Mouse (Mus musculus) cortical plate, adult 2 months (tissue): ENCODE results near the gene Cdc42ep1. TPM values are rescaled to one million over a fixed set of nuclear protein-coding genes. Genes with fewer than 3 reads are reported as not detected.

Experiments
- H3K27ac ChIP-seq: fragments of 200-500 bp; 2 replicates; pipeline ENCODE4 v1.5.1; 2012; ENCODE audit warnings: low read length, control low read depth, inconsistent platforms; ENCODE audit not compliant: insufficient read depth
- H3K4me1 ChIP-seq: fragments of 200-500 bp; 2 replicates; pipeline ENCODE4 v1.6.1; 2011; ENCODE audit warnings: low read length; ENCODE audit not compliant: control insufficient read depth, insufficient read depth
- H3K4me3 ChIP-seq: fragments of 200-500 bp; 2 replicates; pipeline ENCODE4 v1.5.1; 2011; ENCODE audit warnings: mild to moderate bottlenecking, low read length, control low read depth; ENCODE audit not compliant: insufficient read depth
- CTCF ChIP-seq: fragments of 200-500 bp; IDR thresholded peaks from 2 replicates; pipeline ENCODE4 v1.5.1; 2011; ENCODE audit warnings: mild to moderate bottlenecking, control low read depth, low read length; ENCODE audit not compliant: insufficient read depth; ENCODE audit errors: extremely low read depth
- POLR2A ChIP-seq: fragments of 200-500 bp; IDR thresholded peaks from 2 replicates; pipeline ENCODE4 v1.6.1; 2011; ENCODE audit warnings: mild to moderate bottlenecking, low read length, control low read depth; ENCODE audit not compliant: insufficient read depth; ENCODE audit errors: extremely low read depth
- polyA plus RNA-seq: library from polyadenylated mRNA; depleted of rRNA; stranded (reverse); fragments of >200 nt; gene quantifications from 2 replicates; pipeline ENCODE4 v1.2.3, GENCODE M21; 2012; rRNA removed

The Cdc42ep1 gene
- polyA plus RNA-seq, 1 experiment: 28.1 TPM

DNA sequence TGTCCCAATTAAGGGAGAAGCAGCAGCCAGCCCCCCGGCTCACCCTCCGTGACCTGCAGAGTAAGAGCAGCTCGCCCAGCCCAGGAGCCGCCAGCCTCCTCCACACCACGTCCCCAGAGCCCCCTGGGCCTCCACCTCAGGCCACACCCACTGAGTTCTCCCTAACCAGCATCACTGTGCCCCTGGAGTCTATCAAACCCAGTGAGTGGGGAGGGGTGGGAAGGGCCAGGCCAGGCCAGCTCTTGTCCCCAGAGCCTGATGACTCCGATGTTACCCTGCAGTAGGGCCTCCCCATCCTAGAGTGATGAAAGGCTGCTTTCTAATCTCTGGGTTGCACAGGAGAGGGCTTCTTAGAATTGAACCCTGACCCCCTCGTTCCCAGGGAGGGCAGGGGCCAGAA, 50.0 kb downstream of the Cdc42ep1 start:
- no peak overlapping the region for H3K4me3 ChIP-seq
- H3K27ac ChIP-seq: no peak overlapping the region
- H3K4me1 ChIP-seq: no peaks in the 10 kb centered on the region
- no peak for TF ChIP-seq POLR2A
- TF ChIP-seq CTCF: no peak

- TF ChIP-seq POLR2A: no peak
- TF ChIP-seq CTCF: no peak
- Histone ChIP-seq H3K4me1 (no peaks in the 10 kb centered on the region), H3K4me3 (no peak overlapping the region), H3K27ac (no peak overlapping the region)
Observed at GRCm38 (mm10) chr15:78894726-78895125, 52.3 kb downstream of the Cdc42ep1 start.

DNA sequence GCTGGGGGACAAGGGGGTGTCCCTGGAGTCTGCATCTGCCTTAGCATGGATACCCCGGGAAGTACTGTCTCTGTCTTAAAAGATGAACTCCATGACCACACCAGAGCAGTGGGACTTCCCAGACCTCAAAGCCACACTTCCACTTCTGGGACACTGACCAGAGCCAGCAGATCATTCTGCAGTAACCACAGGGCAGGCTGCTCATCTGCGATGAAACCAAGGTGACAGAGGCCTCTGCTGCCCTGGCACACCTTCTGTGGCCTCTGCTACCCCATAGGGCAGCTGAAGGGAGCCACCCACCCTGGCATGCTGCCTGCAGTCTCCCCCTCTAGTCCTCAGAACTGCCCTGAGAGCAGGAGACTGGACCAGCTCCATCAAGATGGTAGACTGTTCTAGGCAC, 53.3 kb downstream of the Cdc42ep1 start:
- H3K4me1 ChIP-seq: no peaks in the 10 kb centered on the region
- H3K4me3 ChIP-seq: no peak overlapping the region
- H3K27ac ChIP-seq: no peak overlapping the region
- TF ChIP-seq POLR2A: no peak
- TF ChIP-seq CTCF: no peak

DNA sequence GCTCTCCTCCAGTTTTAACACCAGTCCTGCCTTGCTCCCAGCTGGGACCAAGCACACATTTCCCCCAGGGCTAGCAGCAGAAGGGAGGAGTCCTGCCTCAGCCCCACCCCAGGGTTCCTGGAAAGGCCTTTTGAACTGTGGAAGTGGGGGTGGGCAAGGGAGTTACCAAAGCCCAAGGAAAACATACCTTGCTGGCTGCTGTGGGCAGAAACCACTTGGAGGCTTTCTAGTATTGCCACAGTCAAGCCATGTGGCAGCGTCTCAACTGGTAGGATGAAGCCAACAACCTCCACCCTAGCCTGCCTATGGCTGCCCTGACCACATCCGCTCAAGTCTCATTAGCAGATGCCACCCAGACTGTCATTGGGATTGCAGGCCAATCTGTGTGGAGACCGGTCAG, 53.7 kb downstream of the Cdc42ep1 start:
- Histone ChIP-seq H3K27ac (no peak overlapping the region), H3K4me1 (no peaks in the 10 kb centered on the region), H3K4me3 (no peak overlapping the region)
- no peak for TF ChIP-seq CTCF
- no peak for TF ChIP-seq POLR2A

DNA sequence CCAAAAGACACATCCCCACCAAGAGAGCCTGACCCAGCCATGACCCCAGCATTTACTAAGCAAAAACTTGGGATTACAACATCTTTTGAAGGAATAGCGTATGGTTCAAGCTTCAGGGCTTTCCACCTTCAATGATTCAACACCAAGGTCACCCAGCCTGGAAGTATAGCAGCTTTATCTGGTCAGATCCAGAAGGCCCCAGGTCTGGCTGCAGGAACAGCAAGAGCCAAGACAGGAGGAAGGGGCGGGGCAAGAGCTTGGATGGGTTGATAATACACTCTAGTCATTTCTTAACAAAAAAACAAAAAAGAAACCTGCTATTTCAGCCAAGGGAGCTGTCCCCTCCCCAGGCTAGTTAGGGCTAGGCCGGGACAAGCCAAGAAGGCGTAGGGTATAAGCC, 55.1 kb downstream of the Cdc42ep1 start:
- Histone ChIP-seq H3K4me1 (no peaks in the 10 kb centered on the region), H3K27ac (no peak overlapping the region), H3K4me3 (no peak overlapping the region)
- TF ChIP-seq CTCF: no peak
- TF ChIP-seq POLR2A: no peak

GRCm38 (mm10) chr15:78898507-78899001, 56.1 kb downstream of the Cdc42ep1 start:
- H3K4me1 ChIP-seq: peaks cover 2% of the 10 kb centered on the region; the same call in 1 of the 2 replicates
- TF ChIP-seq CTCF (no peak), POLR2A (no peak)
- no peak overlapping the region for H3K27ac ChIP-seq

GRCm38 (mm10) chr15:78899409-78899739, 57.0 kb downstream of the Cdc42ep1 start, which contains the start of gene Gm49510:
Gene Gm49510 (plus strand): TSS chr15:78899667.
- Histone ChIP-seq H3K4me3 (peak within 1 kb of the TSS; percentile 98), H3K27ac (peak within 1 kb of the TSS; percentile 83), H3K4me1 (peaks cover 2% of the 10 kb centered on the region; the same call in 1 of the 2 replicates)
- TF ChIP-seq CTCF: no peak
- TF ChIP-seq POLR2A: no peak

More at GRCm38 (mm10) chr15:78898507-78899001, 56.1 kb downstream of the Cdc42ep1 start:
- H3K4me3 ChIP-seq: no peak overlapping the region; the same call in 1 of the 2 replicates

GRCm38 (mm10) chr15:78899740-78900584, 57.5 kb downstream of the Cdc42ep1 start, which contains the start of gene Sh3bp1:
Gene Sh3bp1 (plus strand): TSS chr15:78899768.
- Histone ChIP-seq H3K4me3 (peak within 1 kb of the TSS; percentile 98), H3K4me1 (peaks cover 2% of the 10 kb centered on the region; the same call in 1 of the 2 replicates), H3K27ac (peak within 1 kb of the TSS; percentile 83)
- TF ChIP-seq POLR2A: peak; percentile 42; the same call in 1 of the 2 replicates
- no peak for TF ChIP-seq CTCF

Other genes with a start within 250 kb of the Cdc42ep1 start
- gene Cyth4, start 245.6 kb upstream of the Cdc42ep1 start, polyA plus RNA-seq: 14.0 and 15.7 TPM in 2 replicates
- 59.2 and 65.2 TPM in 2 replicates for gene Elfn2, start 123.9 kb upstream of the Cdc42ep1 start, polyA plus RNA-seq
- 5.8 and 6.3 TPM in 2 replicates for gene Mfng, start 69.1 kb upstream of the Cdc42ep1 start, polyA plus RNA-seq
- gene Card10, start 39.6 kb upstream of the Cdc42ep1 start, polyA plus RNA-seq: 4.7 and 5.2 TPM in 2 replicates
- 0.34 and 0.35 TPM in 2 replicates for gene Lgals2, start 12.9 kb downstream of the Cdc42ep1 start, polyA plus RNA-seq
- gene Gga1, start 34.6 kb downstream of the Cdc42ep1 start, polyA plus RNA-seq: 72.6 and 73.0 TPM in 2 replicates
- gene Gm49510, start 57.0 kb downstream of the Cdc42ep1 start, polyA plus RNA-seq: 0.08 and 0.09 TPM in 2 replicates
- 39.5 and 42.2 TPM in 2 replicates for gene Sh3bp1, start 57.1 kb downstream of the Cdc42ep1 start, polyA plus RNA-seq
- 226 and 238 TPM in 2 replicates for gene Pdxp, start 71.3 kb downstream of the Cdc42ep1 start, polyA plus RNA-seq
- 42.9 and 44.4 TPM in 2 replicates for gene Lgals1, start 84.1 kb downstream of the Cdc42ep1 start, polyA plus RNA-seq
- gene Nol12, start 92.3 kb downstream of the Cdc42ep1 start, polyA plus RNA-seq: 38.9 and 39.5 TPM in 2 replicates
- 10.3 and 11.0 TPM in 2 replicates for gene Triobp, start 105.1 kb downstream of the Cdc42ep1 start, polyA plus RNA-seq
- 109 and 124 TPM in 2 replicates for gene H1f0, start 185.8 kb downstream of the Cdc42ep1 start, polyA plus RNA-seq
- gene Galr3, start 199.3 kb downstream of the Cdc42ep1 start, polyA plus RNA-seq: 0.26 and 0.38 TPM in 2 replicates
- gene Ankrd54, start 220.3 kb downstream of the Cdc42ep1 start, polyA plus RNA-seq: 26.5 and 28.2 TPM in 2 replicates
- 86.8 and 93.0 TPM in 2 replicates for gene Eif3l, start 232.6 kb downstream of the Cdc42ep1 start, polyA plus RNA-seq